Mouse (Mus musculus) adrenal gland, adult 8-10 months (tissue): ENCODE results near the gene Slc46a1. TPM values are rescaled to one million over a fixed set of nuclear protein-coding genes. Genes with fewer than 3 reads are reported as not detected.

Experiments used
- DNase-seq: peaks from one replicate; pipeline ENCODE4 v3.0.0; 2022
- total RNA-seq, 4 experiments: library from RNA; stranded (reverse); gene quantifications; 2 replicates each; pipeline ENCODE4 v1.2.4; 2022

Gene Slc46a1
- total RNA-seq, 4 experiments from 2014 or later, result 36.9 to 54.8 (median 42.6) TPM

- peak; percentile 45 for DNase-seq
Observed at GRCm38 (mm10) chr11:78455308-78455707, 10.2 kb upstream of the Slc46a1 start.

GRCm38 (mm10) chr11:78458740-78459139, 6.8 kb upstream of the Slc46a1 start:
- DNase-seq, result no peak

- no peak for DNase-seq
Observed at GRCm38 (mm10) chr11:78461894-78462293, 3.6 kb upstream of the Slc46a1 start.

GRCm38 (mm10) chr11:78462669-78463068, 2.8 kb upstream of the Slc46a1 start:
- DNase-seq, result no peak

GRCm38 (mm10) chr11:78463286-78464036, 2.0 kb upstream of the Slc46a1 start:
- DNase-seq, result peak; percentile 53

- DNase-seq, result no peak
Observed at GRCm38 (mm10) chr11:78465116-78465515, 381 bp upstream of the Slc46a1 start.

- DNase-seq, result no peak
Observed at GRCm38 (mm10) chr11:78466242-78466912, 880 bp downstream of the Slc46a1 start.

- no peak for DNase-seq
Observed at GRCm38 (mm10) chr11:78467515-78467914, 2.0 kb downstream of the Slc46a1 start.

GRCm38 (mm10) chr11:78467932-78468331, 2.4 kb downstream of the Slc46a1 start:
- DNase-seq, result no peak

GRCm38 (mm10) chr11:78471326-78472103, 6.0 kb downstream of the Slc46a1 start:
- DNase-seq, result peak; percentile 44

- no peak for DNase-seq
Observed at GRCm38 (mm10) chr11:78475289-78475688, 9.8 kb downstream of the Slc46a1 start.

- no peak for DNase-seq
Observed at GRCm38 (mm10) chr11:78483639-78484038, 18.1 kb downstream of the Slc46a1 start.

GRCm38 (mm10) chr11:78488168-78488567, 22.7 kb downstream of the Slc46a1 start:
- DNase-seq, result peak; percentile 45

- no peak for DNase-seq
Observed at GRCm38 (mm10) chr11:78490781-78491241, 25.3 kb downstream of the Slc46a1 start.

GRCm38 (mm10) chr11:78495904-78496303, 30.4 kb downstream of the Slc46a1 start:
- no peak for DNase-seq

GRCm38 (mm10) chr11:78497071-78497541, 31.6 kb downstream of the Slc46a1 start:
- DNase-seq, result no peak

- DNase-seq, result peak; percentile 92
Observed at GRCm38 (mm10) chr11:78497544-78498522, 32.3 kb downstream of the Slc46a1 start, which contains the start of gene Sarm1. Gene Sarm1, minus strand, starts transcription at chr11:78497754.

GRCm38 (mm10) chr11:78499004-78499403, 33.5 kb downstream of the Slc46a1 start, which contains the start of gene Vtn:
Gene Vtn, plus strand, starts transcription at chr11:78499091.
- DNase-seq, result no peak

GRCm38 (mm10) chr11:78499543-78499942, 34.0 kb downstream of the Slc46a1 start:
- no peak for DNase-seq

- no peak for DNase-seq
Observed at GRCm38 (mm10) chr11:78500623-78501202, 35.2 kb downstream of the Slc46a1 start.

- DNase-seq, result no peak
Observed at GRCm38 (mm10) chr11:78501529-78501928, 36.0 kb downstream of the Slc46a1 start.
